Mouse (Mus musculus) heart, adult 11 months (tissue): Measurements from ENCODE around the gene Hs6st2.

Experiments used
- DNase-seq: peaks from one replicate; pipeline ENCODE4 v3.0.0; 2022

Hs6st2 gene

DNA sequence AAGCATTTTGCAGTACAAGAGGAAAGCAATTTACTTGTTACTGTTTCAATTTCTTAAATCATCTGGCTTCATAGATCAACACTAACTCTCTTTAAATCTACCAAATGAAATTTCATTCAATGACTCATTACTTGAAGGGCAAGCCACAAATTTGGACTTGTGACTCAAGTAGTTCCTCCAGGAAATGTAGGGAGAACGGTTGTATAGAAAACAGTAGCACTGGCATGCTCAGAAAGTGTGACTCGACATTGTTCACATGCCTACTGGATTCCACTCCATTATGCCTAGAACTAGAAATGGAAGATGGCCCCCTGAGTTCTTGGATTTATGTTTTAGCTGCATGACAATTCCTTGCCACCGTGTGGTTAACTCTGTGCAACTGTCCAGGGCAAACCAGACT is 100.0 kb downstream of the Hs6st2 start:
- DNase-seq = no peak

DNA sequence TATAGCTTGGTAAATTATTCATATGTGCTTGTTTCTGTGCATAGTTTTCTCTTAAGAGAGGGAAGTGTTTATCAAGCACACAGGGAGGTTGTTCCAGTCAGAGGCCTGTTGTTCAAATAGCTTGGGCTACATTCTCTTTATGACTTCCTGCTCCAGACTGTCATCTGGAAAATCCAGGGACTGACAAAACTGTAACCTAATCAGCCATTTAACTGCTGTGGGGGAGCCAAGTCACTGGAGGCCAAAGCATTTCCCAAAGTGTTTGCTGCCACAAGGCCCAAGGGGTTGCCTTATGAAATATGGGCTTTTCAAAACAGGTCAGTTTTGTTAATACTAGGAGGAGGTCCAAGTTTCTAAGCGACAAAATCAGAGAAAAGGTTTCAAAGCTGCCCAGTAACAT is 119.8 kb downstream of the Hs6st2 start:
- DNase-seq = no peak

DNA sequence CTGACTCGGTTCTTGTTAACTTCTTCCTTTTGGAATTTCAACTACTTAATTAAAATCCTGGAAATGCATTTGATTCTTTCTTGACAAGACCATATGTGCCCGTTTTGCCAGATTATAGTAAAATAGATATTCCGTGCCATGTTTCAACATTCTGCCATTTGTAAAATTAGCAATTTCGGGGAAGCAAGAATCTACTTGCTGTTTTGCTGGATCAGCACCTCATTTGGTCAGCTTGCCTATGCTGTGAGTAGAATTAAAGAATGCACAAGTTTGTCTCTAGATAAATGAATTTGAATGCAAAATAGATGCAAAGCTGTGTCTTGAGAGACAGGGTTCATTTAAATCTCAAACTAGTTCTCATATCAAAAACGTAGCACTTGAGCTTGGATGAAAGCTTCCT is 142.0 kb downstream of the Hs6st2 start:
- DNase-seq = no peak

DNA sequence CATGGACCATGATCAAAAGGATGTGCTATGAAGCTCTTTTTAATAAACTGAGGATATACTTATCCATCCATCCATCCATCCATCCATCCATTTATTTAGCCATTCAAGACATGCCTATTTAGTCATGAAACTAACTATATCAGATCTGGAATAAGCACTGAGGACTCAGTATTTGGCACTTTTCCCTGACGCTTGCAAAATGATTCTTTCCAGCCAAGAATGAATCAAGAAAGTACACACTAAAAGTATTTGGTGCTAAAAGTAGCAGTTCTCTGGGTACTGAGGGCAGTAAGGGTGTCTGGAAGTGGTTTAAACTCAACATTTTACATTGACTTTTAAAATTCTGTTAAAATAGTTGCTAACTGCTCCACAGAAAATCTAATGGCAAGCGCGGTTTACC is 144.6 kb downstream of the Hs6st2 start:
- DNase-seq = no peak

DNA sequence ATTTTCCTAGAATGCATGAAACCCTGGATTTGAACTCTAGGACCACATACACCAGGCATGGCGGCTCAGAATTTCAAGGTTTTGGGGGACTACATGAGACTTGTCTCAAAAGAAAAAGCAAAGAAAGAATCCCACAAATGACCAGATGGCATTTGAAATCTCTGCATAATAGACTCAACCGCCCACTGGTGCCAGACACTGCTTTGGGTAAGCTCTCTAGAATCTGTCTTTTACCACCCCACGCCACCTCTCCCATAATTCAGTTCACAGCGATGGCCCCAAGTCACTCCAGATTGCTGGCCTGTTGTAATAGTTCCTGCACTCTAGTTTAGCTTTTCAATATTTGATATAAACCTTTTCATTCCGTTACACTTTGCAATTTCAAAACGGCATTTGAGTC is 146.4 kb downstream of the Hs6st2 start:
- no peak for DNase-seq

DNA sequence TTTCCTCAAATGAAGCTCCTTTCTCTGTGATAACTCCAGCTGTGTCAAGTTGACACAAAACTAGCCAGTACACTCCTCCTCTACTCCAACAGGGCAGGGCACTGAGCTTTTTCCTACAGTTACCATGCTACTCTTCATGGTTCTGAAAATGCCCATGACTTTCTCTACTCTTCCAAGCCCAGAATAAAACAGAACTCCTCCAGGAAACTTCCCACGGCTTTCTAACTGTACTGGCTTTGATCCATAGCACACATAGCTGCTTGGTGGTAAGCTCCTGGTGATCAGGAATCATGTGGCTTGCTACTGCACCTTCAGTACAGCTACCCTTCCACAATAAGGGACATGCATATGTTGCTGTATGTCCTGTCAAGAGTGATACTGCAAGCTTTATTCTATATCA is 150.5 kb downstream of the Hs6st2 start:
- no peak for DNase-seq

DNA sequence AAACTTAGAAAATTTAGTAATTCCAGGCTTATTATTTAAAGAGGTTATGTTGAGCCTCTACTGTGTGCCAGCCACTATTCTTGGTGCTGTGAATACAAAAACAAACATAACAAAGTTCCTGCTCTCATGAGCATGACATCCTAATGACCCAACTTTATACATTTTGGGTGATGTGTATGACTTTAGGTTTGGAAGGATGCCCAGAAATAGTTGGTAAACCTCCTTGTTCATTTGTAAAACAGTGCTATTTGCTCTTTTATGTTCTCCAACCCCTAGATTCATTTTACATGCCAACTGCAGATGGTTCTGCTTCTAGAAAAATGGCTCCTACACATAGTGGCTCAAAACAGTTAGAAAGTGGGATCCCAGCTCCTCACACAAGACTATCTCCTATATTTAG is 153.1 kb downstream of the Hs6st2 start:
- no peak for DNase-seq

DNA sequence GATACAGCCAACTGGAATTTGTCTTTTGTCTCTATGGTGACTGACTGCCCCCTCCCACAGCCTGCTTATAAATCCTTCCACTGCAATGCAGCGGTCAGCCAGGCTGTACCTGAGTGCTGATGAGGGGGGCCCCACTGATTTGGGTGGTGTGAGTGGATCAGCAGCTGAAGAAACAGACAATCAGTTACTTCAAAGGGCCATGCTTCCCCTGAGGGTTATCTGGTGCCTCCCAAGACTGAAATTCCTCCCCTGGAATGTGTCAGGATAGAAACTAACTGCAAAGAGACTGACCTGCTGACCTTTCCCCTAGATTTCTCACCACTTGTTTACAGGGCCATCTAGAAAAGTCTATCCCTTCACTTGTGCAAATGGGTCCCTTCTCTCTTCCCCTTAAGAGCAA is 166.8 kb downstream of the Hs6st2 start:
- DNase-seq = no peak

DNA sequence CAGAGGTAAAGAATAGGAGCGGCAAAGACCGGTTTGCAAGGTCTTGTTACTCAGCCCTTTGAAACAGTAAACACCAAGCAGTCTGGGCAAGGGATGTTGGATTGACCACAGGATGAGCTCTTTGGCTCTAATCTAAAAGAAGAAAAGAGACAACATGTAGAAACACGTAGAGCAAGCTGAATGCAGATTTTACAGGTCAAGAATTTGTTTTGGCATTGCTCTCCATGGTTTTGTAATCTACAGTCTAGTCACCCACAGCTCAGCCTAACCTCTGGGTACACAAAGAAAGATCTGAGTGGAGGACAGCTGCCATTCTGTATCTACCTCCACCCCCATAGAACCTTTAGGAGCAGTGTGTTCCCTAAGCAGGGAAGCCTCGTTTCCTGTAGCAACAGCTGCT is 175.1 kb downstream of the Hs6st2 start:
- no peak for DNase-seq

DNA sequence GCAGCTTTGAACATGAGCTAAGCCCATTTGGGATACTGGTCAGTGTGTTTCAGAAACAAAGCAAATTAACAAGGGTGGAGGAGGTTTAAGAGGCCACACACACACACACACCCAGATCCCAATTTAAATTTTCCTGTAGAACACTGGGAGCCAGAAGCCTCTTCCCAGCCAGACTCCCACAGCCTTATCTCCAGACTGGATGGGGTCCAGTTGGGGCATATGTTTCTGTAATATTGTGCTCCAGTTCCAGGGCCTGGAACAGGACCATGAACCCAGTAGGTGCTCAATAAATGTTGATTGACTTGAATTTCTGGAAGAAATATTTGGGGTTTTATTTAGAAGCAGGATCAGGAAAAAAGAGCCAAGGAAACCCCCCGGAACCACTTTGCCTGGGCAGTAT is 176.0 kb downstream of the Hs6st2 start:
- peak; percentile 91 for DNase-seq

DNA sequence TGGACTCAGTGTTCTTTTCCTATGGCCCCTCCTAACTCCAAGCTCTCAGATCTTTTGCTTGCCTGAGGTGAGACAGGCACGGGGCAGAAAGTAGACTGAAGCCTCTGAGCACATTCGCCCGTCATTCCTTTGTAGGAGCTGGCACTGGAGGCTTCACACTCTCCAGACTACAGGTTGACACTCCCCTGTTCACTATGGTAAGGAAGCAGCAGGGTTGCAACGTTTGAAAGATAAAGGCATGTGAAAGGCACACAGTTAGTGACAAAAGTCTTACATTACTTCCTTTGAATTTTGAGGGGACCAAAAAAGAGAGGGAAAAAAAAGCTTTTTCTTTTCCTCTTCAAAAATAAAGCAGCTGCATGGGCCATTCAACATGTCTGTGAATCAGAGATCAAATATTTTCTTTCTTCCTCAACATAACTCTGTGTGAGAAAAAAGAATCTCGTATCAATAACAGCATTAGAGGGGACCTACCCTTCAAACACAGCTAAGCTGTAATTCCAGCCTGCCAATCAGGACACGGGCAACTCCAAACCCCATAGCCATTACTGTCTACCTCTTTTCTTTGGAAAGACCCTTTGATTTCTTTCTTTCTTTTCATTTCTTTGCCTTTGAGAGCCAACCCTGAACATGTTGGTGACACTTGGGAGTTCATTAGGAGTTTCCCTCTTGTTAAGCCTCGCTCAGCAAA is 177.7 kb downstream of the Hs6st2 start:
- DNase-seq = no peak

DNA sequence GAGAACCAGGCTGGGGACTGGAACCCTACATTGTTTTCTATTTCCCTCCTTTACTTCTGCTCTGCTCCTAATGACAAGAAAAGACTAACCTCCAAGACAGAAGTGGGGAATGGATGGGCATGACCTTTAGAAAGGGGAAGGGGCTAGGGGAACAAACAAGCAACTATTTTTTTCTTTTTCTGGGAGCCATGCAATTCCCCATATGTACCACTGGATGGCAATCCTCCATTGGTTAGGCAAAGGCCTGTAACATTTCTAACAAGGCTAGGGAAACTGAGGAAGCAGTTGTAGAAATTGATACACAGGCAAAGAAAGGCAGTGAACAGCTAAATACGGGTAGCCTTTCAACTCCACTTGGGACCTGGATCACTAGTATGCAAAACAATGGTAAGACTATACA is 183.8 kb downstream of the Hs6st2 start:
- no peak for DNase-seq

DNA sequence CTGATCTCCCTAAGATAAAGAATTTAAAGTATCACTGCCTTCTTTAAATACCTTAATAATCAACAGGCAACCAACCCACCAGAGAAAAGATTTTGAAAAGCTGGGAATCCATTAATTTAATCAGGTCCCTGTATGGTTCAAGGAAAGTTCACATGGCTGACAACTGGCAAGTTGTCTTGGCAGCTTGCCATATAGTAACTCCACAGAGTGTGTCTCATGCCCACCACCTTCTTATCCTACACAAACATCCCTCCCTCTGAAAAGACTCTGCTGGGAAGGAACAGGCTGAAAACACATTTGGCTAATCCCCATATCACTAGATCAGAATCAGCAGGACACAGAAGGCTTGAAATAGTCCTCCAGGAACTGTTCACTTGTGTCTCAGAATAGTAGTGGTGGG is 193.3 kb downstream of the Hs6st2 start:
- DNase-seq = no peak

DNA sequence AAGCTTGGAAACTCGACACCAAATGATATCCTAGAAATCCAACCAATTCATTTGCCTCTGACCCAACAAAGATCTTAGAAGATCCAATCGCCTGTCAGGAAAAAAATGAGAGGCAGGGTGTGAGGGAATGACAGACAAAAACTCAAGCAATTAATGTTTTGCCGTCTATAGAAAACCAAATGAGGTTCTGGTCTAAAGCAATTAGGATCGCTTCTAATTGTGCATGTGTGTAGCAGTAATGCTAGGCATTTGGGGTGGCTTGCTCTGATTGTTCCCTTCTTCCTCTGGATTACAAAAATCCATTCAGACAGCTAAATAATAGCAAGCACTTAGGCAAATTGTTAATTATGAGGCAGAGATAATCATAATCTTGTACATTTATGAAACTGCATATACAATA is 212.2 kb downstream of the Hs6st2 start:
- no peak for DNase-seq

DNA sequence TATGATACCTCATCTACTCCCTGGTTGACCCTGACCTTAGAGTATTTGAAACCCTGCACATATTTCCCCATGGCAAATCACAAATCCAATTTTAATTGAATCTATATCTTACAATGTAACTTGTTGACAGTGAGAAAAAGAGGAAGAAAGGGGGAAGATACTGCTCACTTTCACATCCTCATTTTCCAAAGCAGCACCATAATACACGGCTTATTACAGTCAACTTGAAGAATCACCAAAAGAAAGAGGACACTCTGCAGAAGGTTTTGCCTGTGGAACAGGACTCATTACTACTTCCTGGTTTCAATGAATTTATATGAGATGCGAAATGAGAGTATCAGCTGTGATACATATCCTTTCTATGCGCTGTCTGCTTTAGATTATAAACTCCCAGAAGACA is 220.2 kb downstream of the Hs6st2 start:
- no peak for DNase-seq

DNA sequence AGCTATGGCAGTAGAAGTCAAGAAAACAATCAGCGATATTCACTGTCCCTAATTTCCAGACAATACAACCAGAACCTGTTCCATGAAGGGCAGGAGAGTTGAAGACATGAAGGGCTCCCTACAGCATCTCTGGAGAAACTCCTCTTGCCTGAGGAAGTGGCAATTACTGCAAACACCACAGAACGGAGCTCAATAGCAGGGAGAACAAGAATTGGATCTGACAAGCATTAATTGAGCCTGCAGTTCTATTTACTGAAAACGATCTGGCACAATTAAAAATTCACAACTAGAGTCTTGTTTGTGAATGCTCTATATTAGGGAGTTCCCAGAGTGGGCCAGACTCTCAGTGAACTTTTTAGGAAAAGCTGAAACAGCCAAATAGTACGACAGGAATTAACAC is 238.3 kb downstream of the Hs6st2 start:
- no peak for DNase-seq

DNA sequence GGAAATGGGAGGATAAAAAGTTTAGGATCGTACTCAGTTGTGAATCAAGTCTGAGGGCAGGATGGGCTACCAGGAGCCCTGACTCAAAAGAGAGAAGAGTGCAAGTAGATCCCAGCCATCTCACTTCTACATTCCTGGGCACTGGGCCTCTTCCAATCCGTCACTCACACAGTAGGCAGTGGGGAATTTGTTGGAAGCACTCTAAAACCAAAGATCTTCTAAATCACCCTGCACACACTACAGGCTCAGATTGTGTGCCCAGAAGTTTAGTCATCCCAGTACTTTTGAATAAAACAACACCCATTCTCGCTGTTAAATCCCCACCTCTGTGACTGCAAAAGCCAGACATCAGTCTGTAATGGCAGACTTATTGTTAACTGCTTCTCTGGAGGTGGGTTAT is 249.9 kb downstream of the Hs6st2 start:
- no peak for DNase-seq

DNA sequence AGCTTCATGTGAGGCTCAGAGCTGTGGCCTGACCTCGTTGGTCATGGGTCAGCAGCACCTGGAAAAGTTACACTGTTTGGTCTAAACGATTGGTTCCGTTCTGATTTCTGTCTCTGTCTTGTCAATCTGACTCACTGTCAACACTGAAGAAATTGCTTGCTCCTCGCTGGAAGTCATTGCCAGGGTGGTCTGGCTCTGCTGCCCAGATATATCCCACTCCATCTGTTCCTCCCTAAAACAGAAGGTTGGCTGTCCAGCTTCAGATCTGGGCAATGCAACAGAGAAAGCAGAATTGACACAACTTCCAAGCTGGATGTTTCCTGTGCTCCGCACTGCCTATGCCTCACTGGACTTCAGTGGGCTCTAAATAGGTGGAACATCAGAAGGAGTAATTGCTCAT is 256.6 kb downstream of the Hs6st2 start:
- DNase-seq = no peak

DNA sequence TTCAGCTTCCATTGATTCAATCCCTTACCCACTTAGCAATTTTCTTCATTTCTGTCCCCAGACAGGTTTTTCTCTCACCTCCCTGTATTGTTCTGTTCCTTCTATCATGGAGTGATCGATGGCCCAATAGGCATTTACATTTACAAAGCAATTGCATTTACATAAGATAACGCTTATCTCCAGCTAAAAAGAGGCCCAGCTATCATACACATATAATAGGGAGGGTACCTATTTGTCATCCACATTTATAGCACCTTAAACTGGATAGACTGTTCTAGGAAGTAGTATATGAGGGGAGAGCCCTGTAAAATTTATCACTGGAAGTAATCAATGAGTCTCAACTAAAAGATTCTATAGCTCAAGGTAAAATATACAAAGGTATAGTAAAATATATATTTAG is 271.4 kb downstream of the Hs6st2 start:
- DNase-seq = no peak

DNA sequence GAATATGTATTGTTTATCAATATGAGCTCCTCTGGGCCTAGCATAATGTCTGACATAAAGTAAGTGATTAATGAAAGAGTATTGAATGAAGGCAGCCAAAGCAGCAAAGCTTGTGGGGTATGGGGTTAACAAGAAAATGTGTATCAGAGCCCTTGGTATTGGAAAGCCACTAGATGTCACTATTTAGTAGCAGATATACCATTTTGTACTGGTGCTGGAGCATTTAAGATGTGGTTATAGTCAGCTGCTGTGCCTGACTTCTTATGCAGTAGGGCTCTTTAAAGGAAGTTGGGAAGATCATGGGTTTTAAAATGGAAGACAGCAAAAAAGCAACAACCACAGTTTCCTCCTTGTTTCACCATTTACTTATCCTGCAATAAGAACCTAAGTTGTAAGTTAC is 284.2 kb downstream of the Hs6st2 start:
- no peak for DNase-seq

DNA sequence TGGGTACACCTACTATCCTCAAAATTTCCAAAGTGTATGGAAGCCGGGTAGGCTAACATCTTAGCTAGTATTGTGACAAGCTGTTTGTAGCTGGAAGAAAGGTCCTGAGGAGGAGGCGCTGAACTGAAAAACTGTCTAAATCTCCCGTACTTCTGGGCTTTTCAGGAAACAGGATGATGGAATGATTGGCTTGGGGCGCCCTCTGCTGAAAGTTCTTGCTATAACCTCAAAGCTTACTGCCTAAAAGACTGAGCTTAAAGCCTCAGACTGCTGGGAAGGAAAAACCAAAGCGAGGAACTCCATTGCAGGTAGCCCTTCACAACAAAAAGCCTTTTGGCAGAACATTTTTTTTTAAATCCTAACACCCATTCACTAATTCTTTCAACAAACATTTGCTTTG is 307.0 kb downstream of the Hs6st2 start:
- DNase-seq = no peak

DNA sequence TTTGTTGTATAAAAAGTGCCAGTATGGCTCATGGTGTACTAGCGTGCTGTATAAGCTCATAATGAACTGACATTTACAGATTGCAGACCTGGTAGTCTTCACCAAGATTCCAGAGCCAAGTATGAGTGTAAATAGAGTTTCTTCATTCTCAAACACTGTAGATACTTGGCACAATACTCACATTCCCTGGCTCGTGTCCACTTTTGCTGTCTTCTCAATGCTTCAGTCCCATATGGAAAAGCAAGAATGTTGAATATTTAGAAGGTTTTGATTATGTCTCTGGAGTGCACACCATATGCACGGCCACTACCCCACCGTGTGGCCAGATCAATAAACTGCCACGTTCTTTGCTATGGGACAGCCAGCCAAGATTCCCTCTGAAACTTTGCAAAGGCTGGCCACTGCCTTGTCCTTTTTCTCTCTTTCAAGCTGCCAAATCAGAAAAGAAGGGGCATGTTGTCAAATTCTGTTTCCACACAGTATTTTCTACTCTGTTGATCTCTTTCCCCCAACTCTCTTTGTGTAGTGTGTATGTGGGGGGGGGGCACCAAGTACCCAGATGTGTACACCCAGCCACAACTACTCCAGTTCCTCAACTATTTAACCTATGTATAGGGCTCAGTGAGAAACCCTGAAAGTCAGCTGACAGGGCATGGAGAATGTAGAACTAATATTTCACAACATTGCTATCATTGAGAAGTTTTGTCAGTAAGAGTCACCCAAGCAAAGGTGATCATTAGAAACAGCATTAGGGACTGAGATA is 309.0 kb downstream of the Hs6st2 start:
- DNase-seq = no peak

DNA sequence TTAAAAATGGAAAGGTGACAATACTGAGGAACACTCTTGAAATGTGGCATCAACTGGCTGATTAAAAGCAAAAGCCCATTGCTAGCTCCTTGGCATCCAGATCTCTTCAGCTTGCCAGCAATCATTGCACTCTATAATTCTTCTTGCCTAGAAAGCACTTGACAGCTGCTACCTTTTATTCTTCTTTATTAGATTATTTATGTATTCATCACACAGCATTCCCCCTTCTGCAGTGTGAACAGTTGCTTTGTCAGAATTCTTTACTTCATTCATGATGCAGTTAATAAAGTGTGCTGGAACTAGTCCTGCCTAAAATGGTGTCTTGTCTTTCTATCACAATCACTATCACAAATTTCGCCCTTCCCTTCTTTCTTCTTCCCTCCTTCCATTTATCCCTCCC is 332.0 kb downstream of the Hs6st2 start:
- no peak for DNase-seq

DNA sequence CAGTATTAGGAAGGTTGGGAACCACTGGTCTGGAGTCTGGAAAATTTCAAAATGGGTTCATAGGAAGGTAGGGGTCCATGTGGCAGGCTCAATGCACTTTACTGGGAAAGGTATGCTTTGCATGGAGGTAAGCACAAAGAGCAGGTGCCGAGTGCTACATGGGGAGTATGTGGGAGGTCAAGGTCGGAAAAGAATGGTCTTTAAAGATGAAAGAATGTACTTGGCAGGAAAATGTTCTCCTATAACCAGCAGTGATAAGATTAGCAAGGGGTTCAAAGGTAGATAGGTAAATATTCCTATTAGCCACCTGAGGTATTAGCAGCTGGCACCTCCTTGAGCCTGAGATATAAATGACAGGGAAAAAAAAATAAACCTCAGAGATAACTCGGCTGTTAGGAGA is 338.1 kb downstream of the Hs6st2 start:
- no peak for DNase-seq
